9 mouse cellular contexts compared by ENCODE assay signal in genomic region chr7:126696886-126697285, GRCm38 (mm10). TPM values are rescaled to one million over a fixed set of nuclear protein-coding genes. Genes with fewer than 3 reads are reported as not detected.
DNase-seq lines count a peak whose midpoint lies in the region; ATAC-seq and TF ChIP-seq lines count a peak whose summit lies in the region.
"Had no signal": no experiment of that assay in that cellular context is flagged by ENCODE, and none has a peak within 500 bp of the region (broad histone marks: within the 10 kb centered on the region; RNA-seq: fewer than 3 reads in every experiment).

No protein-coding gene starts in this region.

- no peak for TF ChIP-seq EP300 in lung, postnatal 0 days (IDR thresholded peaks at IDR 0.05)

- H3K9ac ChIP-seq in lung, postnatal 0 days (replicated peaks; ENCODE audit: low read depth), result no peak overlapping the region
- peak overlapping the region; percentile 76; the same call in 1 of the 2 replicates for H3K9ac ChIP-seq in forebrain, embryonic 11.5 days (ENCODE audit: low read length)
- H3K9ac ChIP-seq in limb, embryonic 12.5 days (replicated peaks), result peak overlapping the region; percentile 90; the same call in 1 of the 2 replicates

- peak overlapping the region; percentile 79; the same call in 1 of the 2 replicates for H3K4me3 ChIP-seq in lung, postnatal 0 days (ENCODE audit: low read depth, low read length)
- H3K4me3 ChIP-seq in forebrain, embryonic 11.5 days (ENCODE audit: low read depth, low read length), result peak overlapping the region; percentile 73
- peak overlapping the region; percentile 77 for H3K4me3 ChIP-seq in limb, embryonic 12.5 days (replicated peaks)
- peak overlapping the region; percentile 83; the same call in 1 of the 2 replicates for H3K4me3 ChIP-seq in small intestine, adult 2 months (ENCODE audit: low read depth, low read length)

- H3K27ac ChIP-seq in lung, postnatal 0 days (ENCODE audit: low read length), result no peak overlapping the region
- H3K27ac ChIP-seq in forebrain, embryonic 11.5 days (ENCODE audit: low read depth, low read length), result no peak overlapping the region
- no peak overlapping the region for H3K27ac ChIP-seq in limb, embryonic 12.5 days
- no peak overlapping the region for H3K27ac ChIP-seq in small intestine, adult 2 months (ENCODE audit: insufficient read depth, low read depth, low read length)

- H3K9me3 ChIP-seq in lung, postnatal 0 days (ENCODE audit: low read length), result no peaks in the 10 kb centered on the region
- H3K9me3 ChIP-seq in forebrain, embryonic 11.5 days (ENCODE audit: control insufficient read depth, low read length), result no peaks in the 10 kb centered on the region
- no peaks in the 10 kb centered on the region for H3K9me3 ChIP-seq in limb, embryonic 12.5 days

- H3K36me3 ChIP-seq in lung, postnatal 0 days (ENCODE audit: insufficient read depth, low read length), result no peaks in the 10 kb centered on the region
- H3K36me3 ChIP-seq in forebrain, embryonic 11.5 days (ENCODE audit: control insufficient read depth, insufficient read depth, low read length), result no peaks in the 10 kb centered on the region; the same call in 1 of the 2 replicates
- H3K36me3 ChIP-seq in limb, embryonic 12.5 days, result peaks cover 17% of the 10 kb centered on the region
- H3K36me3 ChIP-seq in small intestine, adult 2 months (ENCODE audit: control insufficient read depth, insufficient read depth, low read length), result peaks cover 7% of the 10 kb centered on the region

- H3K4me1 ChIP-seq in lung, postnatal 0 days (ENCODE audit: insufficient read depth, low read depth, low read length), result peaks cover 13% of the 10 kb centered on the region
- peaks cover 15% of the 10 kb centered on the region for H3K4me1 ChIP-seq in forebrain, embryonic 11.5 days (replicated peaks; ENCODE audit: control insufficient read depth, insufficient read depth, low read length)
- H3K4me1 ChIP-seq in limb, embryonic 12.5 days (replicated peaks), result peaks cover 24% of the 10 kb centered on the region
- peaks cover 9% of the 10 kb centered on the region for H3K4me1 ChIP-seq in small intestine, adult 2 months (ENCODE audit: control insufficient read depth, insufficient read depth, insufficient read length, low read length)

- no peak for TF ChIP-seq POLR2A in small intestine, adult 2 months (IDR thresholded peaks at IDR 0.05; ENCODE audit: low read depth, low read length)

- no peak for TF ChIP-seq CTCF in lung, postnatal 0 days (IDR thresholded peaks at IDR 0.05)
- TF ChIP-seq CTCF in small intestine, adult 2 months (IDR thresholded peaks at IDR 0.05; ENCODE audit: extremely low read depth, insufficient read length, insufficient replicate concordance, low read depth, low read length), result no peak

- H3K27me3 ChIP-seq in lung, postnatal 0 days (replicated peaks; ENCODE audit: insufficient read depth, low read length), result no peaks in the 10 kb centered on the region
- H3K27me3 ChIP-seq in forebrain, embryonic 11.5 days (ENCODE audit: control insufficient read depth, insufficient read depth, low read length), result no peaks in the 10 kb centered on the region
- no peaks in the 10 kb centered on the region for H3K27me3 ChIP-seq in limb, embryonic 12.5 days
- H3K27me3 ChIP-seq in small intestine, adult 2 months (ENCODE audit: control insufficient read depth, insufficient read depth, low read length), result no peaks in the 10 kb centered on the region

- no peak for DNase-seq in lung, postnatal 0 days (ENCODE audit: low spot score)
- no peak for DNase-seq in lung, postnatal 36 days
- no peak for DNase-seq in forebrain, embryonic 11.5 days (ENCODE audit: low spot score)
- DNase-seq in ovary, postnatal 36 days (ENCODE audit: low spot score), result no peak
- DNase-seq in ovary, postnatal 14 days (ENCODE audit: low spot score), result no peak
- no peak for DNase-seq in gastrocnemius, postnatal 10 days
- DNase-seq: right cerebral cortex, postnatal 14 days had no signal

- H3K4me2 ChIP-seq in lung, postnatal 0 days (replicated peaks; ENCODE audit: low read depth, low read length), result peak overlapping the region; percentile 91; the same call in 1 of the 2 replicates
- peak overlapping the region; percentile 95 for H3K4me2 ChIP-seq in forebrain, embryonic 11.5 days (ENCODE audit: low read depth, low read length, severe bottlenecking)
- peak overlapping the region; percentile 90 for H3K4me2 ChIP-seq in limb, embryonic 12.5 days

- WGBS in lung, postnatal 0 days, result 73% methylated on average over 3 of the region's 3 CpGs
- WGBS in forebrain, embryonic 11.5 days, result 72% methylated on average over 3 of the region's 3 CpGs
- WGBS in limb, embryonic 12.5 days, result 74% methylated on average over 3 of the region's 3 CpGs
- 75% methylated on average over 3 of the region's 3 CpGs for WGBS in small intestine, adult 2 months

- no peak for ATAC-seq in lung, postnatal 0 days
- no peak for ATAC-seq in forebrain, embryonic 11.5 days (replicated peaks; ENCODE audit: low FRiP score)
- ATAC-seq in limb, embryonic 12.5 days (ENCODE audit: insufficient number of reproducible peaks, insufficient read depth, low FRiP score, low TSS enrichment, low read depth), result no peak

RNA-seq across cellular contexts. Expression of gene Slx1b, which starts 1.3 kb away (rescaled TPM):
- 9.2 and 10.4 TPM in 2 replicates for polyA plus RNA-seq in lung, postnatal 0 days (2015; fragmentation: Nextera tagmentation; extraction: Ambion mirVana)
- polyA plus RNA-seq in forebrain, embryonic 11.5 days (2014; fragmentation: Nextera tagmentation; extraction: Ambion mirVana), result 11.2 and 13.1 TPM in 2 replicates
- 14.5 and 14.7 TPM in 2 replicates for polyA plus RNA-seq in limb, embryonic 12.5 days (2016; fragmentation: Nextera tagmentation; extraction: Ambion mirVana)
- polyA plus RNA-seq in small intestine, adult 2 months (2012; rRNA removed), result 7.9 and 16.0 TPM in 2 replicates
- 1 to 10 TPM; 4.2 to 6.1 TPM for total RNA-seq in gastrocnemius, postnatal 10 days (2021)

RNA-seq across cellular contexts. Expression of gene Bola2, which starts 1.7 kb away (rescaled TPM):
- polyA plus RNA-seq in lung, postnatal 0 days (2015; fragmentation: Nextera tagmentation; extraction: Ambion mirVana), result 76.1 and 77.4 TPM in 2 replicates
- polyA plus RNA-seq in forebrain, embryonic 11.5 days (2014; fragmentation: Nextera tagmentation; extraction: Ambion mirVana), result 162 and 167 TPM in 2 replicates
- 145 and 156 TPM in 2 replicates for polyA plus RNA-seq in limb, embryonic 12.5 days (2016; fragmentation: Nextera tagmentation; extraction: Ambion mirVana)
- 35.8 and 40.6 TPM in 2 replicates for polyA plus RNA-seq in small intestine, adult 2 months (2012; rRNA removed)
- total RNA-seq in gastrocnemius, postnatal 10 days (2021), result 10 to 100 TPM; 53.6 to 54.4 TPM

RNA-seq across cellular contexts. Expression of gene Coro1a, which starts 10.7 kb away (rescaled TPM):
- 61.4 and 65.3 TPM in 2 replicates for polyA plus RNA-seq in lung, postnatal 0 days (2015; fragmentation: Nextera tagmentation; extraction: Ambion mirVana)
- polyA plus RNA-seq in forebrain, embryonic 11.5 days (2014; fragmentation: Nextera tagmentation; extraction: Ambion mirVana), result 39.0 and 45.8 TPM in 2 replicates
- 36.6 and 39.1 TPM in 2 replicates for polyA plus RNA-seq in limb, embryonic 12.5 days (2016; fragmentation: Nextera tagmentation; extraction: Ambion mirVana)
- 114 and 157 TPM in 2 replicates for polyA plus RNA-seq in small intestine, adult 2 months (2012; rRNA removed)
- total RNA-seq in gastrocnemius, postnatal 10 days (2021), result 1 to 10 TPM; 5.0 to 7.0 TPM

RNA-seq across cellular contexts. Expression of gene Sult1a1, which starts 20.7 kb away (rescaled TPM):
- polyA plus RNA-seq in lung, postnatal 0 days (2015; fragmentation: Nextera tagmentation; extraction: Ambion mirVana), result 57.1 and 58.4 TPM in 2 replicates
- 0.21 and 0.52 TPM in 2 replicates for polyA plus RNA-seq in forebrain, embryonic 11.5 days (2014; fragmentation: Nextera tagmentation; extraction: Ambion mirVana)
- polyA plus RNA-seq in limb, embryonic 12.5 days (2016; fragmentation: Nextera tagmentation; extraction: Ambion mirVana), result 0.83 and 1.2 TPM in 2 replicates
- polyA plus RNA-seq in small intestine, adult 2 months (2012; rRNA removed), result 5.0 and 7.4 TPM in 2 replicates
- total RNA-seq in gastrocnemius, postnatal 10 days (2021), result 10 to 100 TPM; 13.8 to 24.7 TPM

RNA-seq across cellular contexts. Expression of gene Sgf29, which starts 47.8 kb away (rescaled TPM):
- 42.9 and 49.5 TPM in 2 replicates for polyA plus RNA-seq in lung, postnatal 0 days (2015; fragmentation: Nextera tagmentation; extraction: Ambion mirVana)
- polyA plus RNA-seq in forebrain, embryonic 11.5 days (2014; fragmentation: Nextera tagmentation; extraction: Ambion mirVana), result 53.6 and 72.3 TPM in 2 replicates
- polyA plus RNA-seq in limb, embryonic 12.5 days (2016; fragmentation: Nextera tagmentation; extraction: Ambion mirVana), result 47.7 and 49.1 TPM in 2 replicates
- polyA plus RNA-seq in small intestine, adult 2 months (2012; rRNA removed), result 16.7 and 23.9 TPM in 2 replicates
- total RNA-seq in gastrocnemius, postnatal 10 days (2021), result 10 to 100 TPM; 21.9 to 22.9 TPM
